Comparison of ENCODE assay signal across 27 mouse cellular contexts in genomic region chr9:56032219-56032618, GRCm38 (mm10). TPM values are rescaled to one million over a fixed set of nuclear protein-coding genes. Genes with fewer than 3 reads are reported as not detected.
DNase-seq lines count a peak whose midpoint lies in the region; ATAC-seq and TF ChIP-seq lines count a peak whose summit lies in the region.
"Had no signal": no experiment of that assay in that cellular context is flagged by ENCODE, and none has a peak within 500 bp of the region (broad histone marks: within the 10 kb centered on the region; RNA-seq: fewer than 3 reads in every experiment).

No protein-coding gene starts in this region.

- H3K4me3 ChIP-seq in testis, adult 2 months (ENCODE audit: control insufficient read depth, low read depth, low read length): peak overlapping the region; percentile 2; the same call in 1 of the 2 replicates
- no peak overlapping the region for H3K4me3 ChIP-seq in MEL (ENCODE audit: control insufficient read depth in 1 of 2, insufficient read depth in 1 of 2, low read depth in 2 of 2, low read length in 2 of 2)
- H3K4me3 ChIP-seq in hindbrain, embryonic 13.5 days: no peak overlapping the region
- H3K4me3 ChIP-seq: embryonic facial prominence, embryonic 13.5 days; forebrain, embryonic 12.5 days; gastrocnemius, adult 2 months; heart, embryonic 10.5 days; hindbrain, embryonic 12.5 days had no signal

- H3K4me1 ChIP-seq in testis, adult 2 months (ENCODE audit: control insufficient read depth, insufficient read depth, low read length): no peaks in the 10 kb centered on the region
- no peaks in the 10 kb centered on the region for H3K4me1 ChIP-seq in MEL (ENCODE audit: control insufficient read depth in 1 of 2, insufficient read depth in 2 of 2, low read length in 2 of 2)
- no peaks in the 10 kb centered on the region for H3K4me1 ChIP-seq in hindbrain, embryonic 13.5 days (replicated peaks)
- H3K4me1 ChIP-seq: embryonic facial prominence, embryonic 13.5 days; forebrain, embryonic 12.5 days; heart, embryonic 10.5 days; hindbrain, embryonic 12.5 days had no signal

- H3K79me2 ChIP-seq in MEL (ENCODE audit: control insufficient read depth, insufficient read depth, low read length, poor library complexity): no peaks in the 10 kb centered on the region

- ATAC-seq in hindbrain, embryonic 13.5 days (ENCODE audit: low FRiP score): no peak
- ATAC-seq: activated CD4-positive, CD25-positive, alpha-beta regulatory T cell, adult 4 months; CD4-positive, CD25-positive, alpha-beta regulatory T cell, adult 4 months; forebrain, embryonic 16.5 days; hindbrain, postnatal 0 days had no signal

- H3K9me3 ChIP-seq in MEL (replicated peaks; ENCODE audit: insufficient read depth, low read length): no peaks in the 10 kb centered on the region
- H3K9me3 ChIP-seq in hindbrain, embryonic 13.5 days: no peaks in the 10 kb centered on the region
- H3K9me3 ChIP-seq: embryonic facial prominence, embryonic 13.5 days; forebrain, embryonic 12.5 days; heart, embryonic 10.5 days; hindbrain, embryonic 12.5 days had no signal

- H3K27me3 ChIP-seq in testis, adult 2 months (ENCODE audit: control insufficient read depth, insufficient read depth, low read length): no peaks in the 10 kb centered on the region
- H3K27me3 ChIP-seq in MEL (ENCODE audit: control insufficient read depth in 1 of 2, insufficient read depth in 2 of 2, low read length in 2 of 2): no peaks in the 10 kb centered on the region; a peak in 3 of 4 replicates
- H3K27me3 ChIP-seq in hindbrain, embryonic 13.5 days: no peaks in the 10 kb centered on the region
- H3K27me3 ChIP-seq: embryonic facial prominence, embryonic 13.5 days; forebrain, embryonic 12.5 days; hindbrain, embryonic 12.5 days had no signal

- WGBS in hindbrain, embryonic 13.5 days: 77% methylated on average over 3 of the region's 3 CpGs

- TF ChIP-seq RAD21 in MEL (IDR thresholded peaks at IDR 0.05; ENCODE audit: low read depth, low read length): no peak

- no peak overlapping the region for H3K27ac ChIP-seq in testis, adult 2 months (ENCODE audit: control insufficient read depth, insufficient read depth, low read depth, low read length)
- H3K27ac ChIP-seq in MEL (ENCODE audit: control insufficient read depth, low read depth, low read length): no peak overlapping the region
- H3K27ac ChIP-seq in hindbrain, embryonic 13.5 days: no peak overlapping the region
- H3K27ac ChIP-seq: embryonic facial prominence, embryonic 13.5 days; forebrain, embryonic 12.5 days; gastrocnemius, adult 2 months; heart, embryonic 10.5 days; hindbrain, embryonic 12.5 days; hindbrain, postnatal 0 days had no signal

- H3K4me2 ChIP-seq in hindbrain, embryonic 13.5 days: no peak overlapping the region
- H3K4me2 ChIP-seq: embryonic facial prominence, embryonic 13.5 days; forebrain, embryonic 12.5 days; hindbrain, embryonic 12.5 days had no signal

- H3K9ac ChIP-seq in MEL (ENCODE audit: control insufficient read depth, low read depth, low read length, poor library complexity, severe bottlenecking): no peak overlapping the region
- no peak overlapping the region for H3K9ac ChIP-seq in hindbrain, embryonic 13.5 days
- H3K9ac ChIP-seq: embryonic facial prominence, embryonic 13.5 days; forebrain, embryonic 12.5 days; hindbrain, embryonic 12.5 days had no signal

- TF ChIP-seq EP300 in MEL (IDR thresholded peaks at IDR 0.05; ENCODE audit: low read depth in 1 of 2, low read length in 2 of 2): no peak

- no peaks in the 10 kb centered on the region for H3K36me3 ChIP-seq in testis, adult 2 months (ENCODE audit: control insufficient read depth, insufficient read depth, low read length)
- no peaks in the 10 kb centered on the region for H3K36me3 ChIP-seq in MEL (ENCODE audit: control insufficient read depth in 1 of 2, insufficient read depth in 2 of 2, low read length in 2 of 2)
- no peaks in the 10 kb centered on the region for H3K36me3 ChIP-seq in hindbrain, embryonic 13.5 days
- H3K36me3 ChIP-seq: embryonic facial prominence, embryonic 13.5 days; forebrain, embryonic 12.5 days; heart, embryonic 10.5 days; hindbrain, embryonic 12.5 days had no signal

- DNase-seq in testis, postnatal 10 days (ENCODE audit: low spot score): no peak
- DNase-seq in MEL (ENCODE audit: low read depth, low spot score): peak; percentile 47
- peak; percentile 8 for DNase-seq in lung, postnatal 36 days
- no peak for DNase-seq in frontal cortex, postnatal 10 days (ENCODE audit: low spot score in 2 of 2)
- DNase-seq: adrenal gland, postnatal 14 days; B cell, adult 2 months; cerebellum, adult 11-12 months; cerebellum, adult 9-10 months; cerebellum, postnatal 25 days; gastrocnemius, adult 2 months; gastrocnemius, postnatal 36 days; heart, adult 11 months; heart, postnatal 10 days; heart, postnatal 4 days had no signal

- TF ChIP-seq CTCF in testis, adult 2 months (IDR thresholded peaks at IDR 0.05; ENCODE audit: control insufficient read depth, insufficient read depth, insufficient replicate concordance, low read depth, low read length): no peak
- TF ChIP-seq CTCF in MEL (IDR thresholded peaks at IDR 0.05 in 2 of 3, conservative IDR thresholded peaks at IDR 0.05 in 1 of 3; ENCODE audit: control insufficient read depth in 1 of 3, insufficient read depth in 1 of 3, low read depth in 2 of 3, low read length in 3 of 3, poor library complexity in 1 of 3, severe bottlenecking in 1 of 3): no peak

- TF ChIP-seq POLR2A in testis, adult 2 months (IDR thresholded peaks at IDR 0.05; ENCODE audit: control insufficient read depth, low read depth, low read length): no peak
- no peak for TF ChIP-seq POLR2A in MEL (IDR thresholded peaks at IDR 0.05; ENCODE audit: control insufficient read depth in 1 of 2, insufficient read depth in 1 of 2, low read depth in 1 of 2, low read length in 2 of 2, poor library complexity in 1 of 2)

TF ChIP-seq in MEL, 35 proteins besides CTCF, POLR2A, EP300 and RAD21:
- TF ChIP-seq TBP (IDR thresholded peaks at IDR 0.05; ENCODE audit: low read depth, low read length) (no peak), MAX (IDR thresholded peaks at IDR 0.05; ENCODE audit: low read length) (0 out of 2 replicates have a peak, but pooled peaks have one; percentile 21), SMC3 (IDR thresholded peaks at IDR 0.05; ENCODE audit: low read depth, low read length) (no peak), MYB (IDR thresholded peaks at IDR 0.05; ENCODE audit: low read depth, low read length) (no peak), NELFE (IDR thresholded peaks at IDR 0.05; ENCODE audit: low read depth, low read length) (no peak), ZMIZ1 (IDR thresholded peaks at IDR 0.05; ENCODE audit: low read depth, low read length) (no peak), ELF1 (IDR thresholded peaks at IDR 0.05; ENCODE audit: low read depth, low read length) (no peak)

RNA-seq across cellular contexts. Expression of gene Rcn2, which starts 9.4 kb away (rescaled TPM):
- 18.3 and 18.6 TPM in 2 replicates for polyA plus RNA-seq in testis, adult 2 months (2012; rRNA removed)
- 22.7 and 28.6 TPM in 2 replicates for total RNA-seq in MEL (2012; rRNA removed)
- polyA plus RNA-seq in MEL (2012; ENCODE audit: insufficient read depth in 1 of 2, insufficient read length in 2 of 2, low read depth in 1 of 2, low replicate concordance in 2 of 2, missing spikeins in 1 of 2): 10 to 100 TPM in 1 of 2 experiments, not detected in 1; 16.9 TPM
- polyA plus RNA-seq in hindbrain, embryonic 13.5 days (2015; fragmentation: Nextera tagmentation; extraction: Ambion mirVana): 296 and 301 TPM in 2 replicates

RNA-seq across cellular contexts. Expression of gene 4930563M21Rik, which starts 21.9 kb away (rescaled TPM):
- polyA plus RNA-seq in testis, adult 2 months (2012; rRNA removed): 14.4 and 25.3 TPM in 2 replicates
- total RNA-seq in MEL (2012; rRNA removed): not detected in 2 replicates
- polyA plus RNA-seq in MEL (2012; ENCODE audit: insufficient read depth in 1 of 2, insufficient read length in 2 of 2, low read depth in 1 of 2, low replicate concordance in 2 of 2, missing spikeins in 1 of 2): not detected
- polyA plus RNA-seq in hindbrain, embryonic 13.5 days (2015; fragmentation: Nextera tagmentation; extraction: Ambion mirVana): not detected in 2 replicates
- total RNA-seq: adrenal gland, adult 18-20 months; adrenal gland, postnatal 14 days; gastrocnemius, adult 2 months; gastrocnemius, postnatal 36 days; heart, postnatal 10 days; heart, postnatal 4 days; hindbrain, postnatal 0 days had no signal
- polyA plus RNA-seq: activated CD4-positive, CD25-positive, alpha-beta regulatory T cell, adult 4 months; CD4-positive, CD25-positive, alpha-beta regulatory T cell, adult 4 months; embryonic facial prominence, embryonic 13.5 days; forebrain, embryonic 12.5 days; forebrain, embryonic 16.5 days; heart, embryonic 10.5 days; heart, embryonic 14.5 days; hindbrain, embryonic 12.5 days; hindbrain, postnatal 0 days; intestine, embryonic 14.5 days had no signal

RNA-seq across cellular contexts. Expression of gene Pstpip1, which starts 57.5 kb away (rescaled TPM):
- polyA plus RNA-seq in testis, adult 2 months (2012; rRNA removed): 3.6 and 4.8 TPM in 2 replicates
- 0.04 TPM in 1 of 2 replicates, not detected in the other for total RNA-seq in MEL (2012; rRNA removed)
- under 1 TPM in 1 of 2 experiments, not detected in 1; 0.22 TPM for polyA plus RNA-seq in MEL (2012; ENCODE audit: insufficient read depth in 1 of 2, insufficient read length in 2 of 2, low read depth in 1 of 2, low replicate concordance in 2 of 2, missing spikeins in 1 of 2)
- 0.70 and 0.73 TPM in 2 replicates for polyA plus RNA-seq in hindbrain, embryonic 13.5 days (2015; fragmentation: Nextera tagmentation; extraction: Ambion mirVana)

Comparison
In these comparisons a context has a peak if more than half of its experiments do, and no peak if none do; other contexts are left out.
1. DNase-seq: peak in MEL (single experiment) and lung, postnatal 36 days (single experiment); none in testis, postnatal 10 days (single experiment) and frontal cortex, postnatal 10 days (0 of 2).
2. RNA of gene Rcn2, which starts 9.4 kb away (polyA plus RNA-seq): 296 to 301 TPM in hindbrain, embryonic 13.5 days; 18.3 to 18.6 TPM in testis, adult 2 months and 16.9 TPM in MEL; every median in the first group is over 10 times any median in the second.
3. RNA of gene 4930563M21Rik, which starts 21.9 kb away (polyA plus RNA-seq): 14.4 to 25.3 TPM in testis, adult 2 months; not detected in hindbrain, embryonic 13.5 days and not detected in MEL; every median in the first group is over 10 times any median in the second.